Mouse (Mus musculus) ES-Bruce4 (cell line): Measurements from ENCODE around the gene Apon. TPM values are rescaled to one million over a fixed set of nuclear protein-coding genes. Genes with fewer than 3 reads are reported as not detected.
A peak's percentile ranks its signal among the peaks of the same experiment; 100 is the strongest.
"Not testable (repeated sequence)": the region's sequence is repeated elsewhere in the genome, so short reads cannot be mapped to it uniquely, and the experiment has no call there.

ENCODE experiments used
- H3K27ac ChIP-seq: 2 replicates; pipeline ENCODE4 v1.5.1; 2012; ENCODE audit warnings: low read length, inconsistent platforms; ENCODE audit not compliant: insufficient read depth
- H3K27me3 ChIP-seq: 2 replicates; pipeline ENCODE4 v1.6.1; 2012; ENCODE audit warnings: mild to moderate bottlenecking, low read length, inconsistent platforms; ENCODE audit not compliant: control insufficient read depth, poor library complexity, insufficient read depth, severe bottlenecking
- H3K36me3 ChIP-seq: 2 replicates; pipeline ENCODE4 v1.6.1; 2012; ENCODE audit warnings: inconsistent platforms, mild to moderate bottlenecking, low read length, moderate library complexity; ENCODE audit not compliant: control insufficient read depth, poor library complexity, insufficient read depth, severe bottlenecking
- H3K4me1 ChIP-seq: one replicate; pipeline ENCODE4 v1.8.1; 2011; ENCODE audit warnings: low read length; ENCODE audit not compliant: control insufficient read depth, insufficient read depth
- H3K4me3 ChIP-seq: 2 replicates; pipeline ENCODE4 v1.5.1; 2011; ENCODE audit warnings: low read depth, mild to moderate bottlenecking, low read length
- H3K9ac ChIP-seq: 2 replicates; pipeline ENCODE4 v1.6.1; 2012; ENCODE audit warnings: low read depth, mild to moderate bottlenecking, inconsistent platforms; ENCODE audit not compliant: poor library complexity, severe bottlenecking
- H3K9me3 ChIP-seq: replicated peaks from 2 replicates; pipeline ENCODE4 v1.6.1; 2012; ENCODE audit warnings: mild to moderate bottlenecking, low read length, inconsistent platforms; ENCODE audit not compliant: control insufficient read depth, poor library complexity, insufficient read depth, severe bottlenecking
- CTCF ChIP-seq: IDR thresholded peaks from one replicate; pipeline ENCODE4 v1.8.1; 2011; ENCODE audit warnings: low read depth, low read length
- EP300 ChIP-seq: IDR thresholded peaks from 2 replicates; pipeline ENCODE4 v1.6.1; 2011; ENCODE audit warnings: low read depth, low read length; ENCODE audit not compliant: insufficient read depth
- POLR2A ChIP-seq: IDR thresholded peaks from one replicate; pipeline ENCODE4 v1.8.1; 2011; ENCODE audit warnings: low read length; ENCODE audit not compliant: insufficient read depth
- polyA plus RNA-seq: library from polyadenylated mRNA; stranded (reverse); fragments of >200 nt; gene quantifications from 2 replicates; pipeline ENCODE4 v1.2.4, GENCODE M21; 2011; ENCODE audit warnings: low read depth; ENCODE audit not compliant: missing spikeins, insufficient read depth, insufficient read length

The Apon gene
- polyA plus RNA-seq, 1 experiment = 0.43 TPM

DNA sequence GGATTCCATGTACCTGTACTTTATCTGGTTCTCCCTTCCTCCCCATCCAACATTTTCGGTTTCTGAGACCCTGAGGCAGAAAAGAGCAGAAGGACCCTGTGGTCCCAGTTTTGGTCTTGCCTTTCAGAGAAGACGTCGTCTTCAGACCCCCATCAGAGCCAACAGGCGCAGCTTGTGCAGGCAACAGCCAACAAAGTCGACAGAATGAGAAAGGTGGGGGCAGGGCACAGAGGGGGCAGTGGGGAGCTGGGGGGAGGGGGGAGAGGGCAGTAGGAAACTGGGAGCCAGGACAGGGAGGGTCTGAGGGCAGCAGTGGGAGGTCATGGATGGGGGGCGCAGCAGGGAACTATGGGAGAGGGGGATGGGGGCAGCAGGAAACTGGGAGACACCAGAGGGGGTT lies 24.3 kb downstream of the Apon start:
- peaks cover 22% of the 10 kb centered on the region for H3K36me3 ChIP-seq

DNA sequence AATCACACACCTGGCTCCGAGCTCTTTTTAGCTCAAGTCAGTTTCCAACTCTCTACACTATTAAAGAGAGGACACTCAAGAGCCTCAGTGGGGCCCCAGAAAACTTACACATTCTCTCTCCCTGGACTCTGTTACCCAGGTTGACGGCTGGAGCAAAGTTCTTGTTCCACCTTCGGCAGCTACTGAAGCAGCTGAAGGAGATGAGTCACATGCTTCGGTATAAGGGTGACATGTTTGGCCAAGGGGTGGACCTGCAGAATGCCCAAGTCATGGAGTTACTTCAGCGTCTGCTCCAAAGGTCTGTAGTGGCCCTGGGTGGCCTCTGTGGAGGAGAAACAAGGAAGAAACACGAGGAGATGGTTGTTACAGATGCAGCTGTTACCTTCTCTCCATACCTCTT lies 27.0 kb downstream of the Apon start:
- no peak overlapping the region for H3K4me3 ChIP-seq
- no peak for TF ChIP-seq EP300
- H3K36me3 ChIP-seq = peaks cover 31% of the 10 kb centered on the region
- no peaks in the 10 kb centered on the region for H3K4me1 ChIP-seq
- no peak overlapping the region for H3K9ac ChIP-seq
- H3K27ac ChIP-seq = no peak overlapping the region
- H3K9me3 ChIP-seq = no peaks in the 10 kb centered on the region
- no peaks in the 10 kb centered on the region for H3K27me3 ChIP-seq

More for the DNA sequence above, 24.3 kb downstream of the Apon start:
- Histone ChIP-seq H3K4me1 (no peaks in the 10 kb centered on the region), H3K9me3 (no peaks in the 10 kb centered on the region), H3K9ac (no peak overlapping the region), H3K27ac (no peak overlapping the region), H3K27me3 (no peaks in the 10 kb centered on the region), H3K4me3 (no peak overlapping the region)
- TF ChIP-seq EP300 = no peak
- no peak for TF ChIP-seq CTCF
- no peak for TF ChIP-seq POLR2A

DNA sequence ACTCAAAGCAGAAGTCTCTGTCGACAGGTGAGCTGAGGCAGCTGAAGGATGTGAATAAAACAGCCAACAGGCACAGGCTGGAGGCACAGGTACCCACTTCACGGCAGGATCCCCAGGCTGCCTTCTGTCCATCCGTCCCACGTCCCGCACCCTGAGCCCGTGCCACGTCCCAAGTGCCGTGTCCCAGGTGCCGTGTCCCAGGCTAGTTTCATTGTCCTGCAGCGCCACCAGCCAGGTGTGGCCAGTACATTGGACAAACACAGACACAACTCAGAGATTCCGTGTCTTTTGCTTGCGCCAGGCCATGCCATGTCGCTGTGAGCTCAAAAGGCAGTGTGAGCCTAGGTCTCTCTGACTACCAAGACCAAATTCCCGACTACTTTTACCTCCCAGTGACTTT lies 27.8 kb downstream of the Apon start:
- H3K4me1 ChIP-seq = no peaks in the 10 kb centered on the region
- no peak overlapping the region for H3K9ac ChIP-seq
- TF ChIP-seq CTCF = no peak
- no peak for TF ChIP-seq POLR2A
- TF ChIP-seq EP300 = no peak
- no peak overlapping the region for H3K27ac ChIP-seq
- no peak overlapping the region for H3K4me3 ChIP-seq
- peaks cover 31% of the 10 kb centered on the region for H3K36me3 ChIP-seq
- no peaks in the 10 kb centered on the region for H3K9me3 ChIP-seq
- no peaks in the 10 kb centered on the region for H3K27me3 ChIP-seq

DNA sequence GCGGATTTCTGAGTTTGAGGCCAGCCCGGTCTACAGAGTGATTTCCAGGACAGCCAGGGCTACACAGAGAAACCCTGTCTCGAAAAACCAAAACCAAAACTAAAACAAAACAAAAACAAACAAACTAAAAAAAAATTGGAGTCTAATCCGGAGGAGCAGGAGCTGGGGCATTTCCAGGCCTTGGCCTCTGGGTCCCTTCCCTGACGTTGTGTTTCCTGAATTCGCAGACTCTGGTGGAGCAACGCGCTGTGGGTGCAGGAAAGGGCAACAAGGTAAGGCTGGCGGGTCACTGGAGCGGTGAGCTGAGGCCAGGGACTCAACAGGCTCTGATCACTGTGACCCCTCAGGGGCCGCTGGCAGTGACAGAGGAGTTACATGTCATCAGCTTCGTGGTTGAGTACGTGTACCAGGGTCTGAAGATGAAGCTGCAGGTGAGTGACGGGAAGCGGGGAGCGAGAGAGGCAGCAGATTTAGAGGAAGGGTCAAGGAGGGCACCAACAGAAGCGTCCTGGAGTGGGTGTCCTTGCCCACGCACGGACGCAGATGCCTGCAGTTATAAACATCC lies 29.1 kb downstream of the Apon start:
- TF ChIP-seq CTCF = no peak
- TF ChIP-seq POLR2A = no peak
- no peak for TF ChIP-seq EP300
- H3K9ac ChIP-seq = no peak overlapping the region
- peaks cover 29% of the 10 kb centered on the region for H3K36me3 ChIP-seq

DNA sequence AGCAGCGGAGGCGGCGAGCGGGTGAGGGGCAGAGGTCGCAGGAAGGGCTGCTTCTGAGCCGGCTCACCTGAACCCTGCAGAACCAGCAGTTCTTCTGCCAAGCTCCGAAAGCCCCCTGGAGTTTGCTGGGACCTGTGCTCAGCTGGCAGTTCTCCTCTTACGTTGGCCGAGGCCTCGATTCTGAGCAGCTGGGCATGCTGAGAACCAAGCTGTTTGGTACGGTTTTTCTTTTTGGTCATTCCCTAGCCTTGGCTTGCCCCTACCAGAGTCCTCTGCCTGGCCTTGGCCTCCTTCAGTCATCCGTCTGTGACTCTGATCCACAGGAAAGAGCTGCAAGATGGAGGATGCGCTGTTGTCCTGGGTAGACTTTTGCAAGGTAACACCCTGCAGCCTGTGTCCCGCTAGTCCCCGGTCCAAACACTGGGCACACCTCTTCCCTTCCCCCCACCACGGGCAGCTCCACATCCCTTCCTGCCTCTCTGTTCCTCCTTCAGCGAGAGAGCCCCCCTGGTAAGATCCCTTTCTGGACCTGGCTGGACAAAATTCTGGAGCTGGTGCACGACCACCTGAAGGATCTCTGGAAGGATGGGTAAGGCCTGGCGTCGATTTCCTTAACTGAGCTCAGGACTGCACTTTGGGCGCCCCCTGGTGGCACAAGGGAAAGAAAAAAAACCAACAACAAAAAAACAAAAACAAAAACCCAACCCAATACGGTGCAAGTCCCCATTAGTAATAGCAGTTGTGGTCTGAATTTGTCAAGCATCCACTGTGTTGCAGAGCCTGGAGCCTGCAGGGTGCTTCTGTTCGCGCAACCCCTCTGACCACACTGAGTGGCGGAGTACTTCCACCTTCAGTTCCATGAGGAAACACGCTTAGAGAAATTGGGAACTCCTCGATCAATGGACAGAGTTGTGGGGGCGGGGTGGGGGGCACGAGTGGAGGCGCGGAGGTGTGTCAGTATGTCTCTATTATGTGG lies 30.0 kb downstream of the Apon start:
- Histone ChIP-seq H3K9ac (peak overlapping the region; percentile 10; the same call in 1 of the 2 replicates), H3K9me3 (no peaks in the 10 kb centered on the region), H3K27ac (peak overlapping the region; percentile 5; the same call in 1 of the 2 replicates), H3K27me3 (no peaks in the 10 kb centered on the region), H3K4me3 (peak overlapping the region; percentile 25), H3K4me1 (no peaks in the 10 kb centered on the region), H3K36me3 (peaks cover 23% of the 10 kb centered on the region)
- TF ChIP-seq POLR2A (no peak), CTCF (peak; percentile 72)

More for the DNA sequence above, 29.1 kb downstream of the Apon start:
- no peak overlapping the region for H3K27ac ChIP-seq
- no peaks in the 10 kb centered on the region for H3K4me1 ChIP-seq
- H3K27me3 ChIP-seq = no peaks in the 10 kb centered on the region
- no peaks in the 10 kb centered on the region for H3K9me3 ChIP-seq
- H3K4me3 ChIP-seq = peak overlapping the region; percentile 8

DNA sequence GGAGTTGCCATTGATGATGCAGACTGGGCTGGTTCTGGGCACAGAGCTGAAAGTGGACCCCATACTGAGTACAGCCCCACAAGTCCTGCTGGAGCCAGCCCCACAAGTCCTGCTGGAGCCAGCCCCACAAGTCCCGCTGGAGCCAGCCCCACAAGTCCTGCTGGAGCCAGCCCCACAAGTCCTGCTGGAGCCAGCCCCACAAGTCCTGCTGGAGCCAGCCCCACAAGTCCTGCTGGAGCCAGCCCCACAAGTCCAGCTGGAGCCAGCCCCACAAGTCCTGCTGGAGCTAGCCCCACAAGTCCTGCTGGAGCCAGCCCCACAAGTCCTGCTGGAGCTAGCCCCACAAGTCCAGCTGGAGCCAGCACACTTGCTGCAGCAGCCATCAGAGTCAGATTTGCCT lies 36.7 kb downstream of the Apon start:
- H3K4me1 ChIP-seq, H3K27ac ChIP-seq, H3K9me3 ChIP-seq, H3K27me3 ChIP-seq, H3K9ac ChIP-seq, H3K4me3 ChIP-seq: not testable (repeated sequence)
- H3K36me3 ChIP-seq = peaks cover 24% of the 10 kb centered on the region
